Mouse (Mus musculus): ENCODE data around the gene Srpk2.

- TF ChIP-seq CTCF (conservative IDR thresholded peaks at IDR 0.05; ENCODE audit: low read length) = no peak
- TF ChIP-seq POU5F1 (IDR thresholded peaks at IDR 0.05; ENCODE audit: borderline replicate concordance, low read length) = no peak
- TF ChIP-seq NANOG (IDR thresholded peaks at IDR 0.05; ENCODE audit: borderline replicate concordance, low read length) = no peak
Observed at GRCm38 (mm10) chr5:23517839-23518238, 166.6 kb downstream of the Srpk2 start.

All from E14TG2a.4 (cell line).